Mouse (Mus musculus) hindbrain, postnatal 0 days (tissue): ENCODE measurements around the gene Pkp4. TPM values are rescaled to one million over a fixed set of nuclear protein-coding genes. Genes with fewer than 3 reads are reported as not detected.
A peak's percentile ranks its signal among the peaks of the same experiment; 100 is the strongest.

Source experiments
- ATAC-seq: fragments of 200-750 bp; cut with Nextera tagmentation; 2 replicates; pipeline ENCODE4 v1.8.0; 2017; ENCODE audit warnings: mild to moderate bottlenecking, moderate TSS enrichment, moderate library complexity
- DNase-seq: peaks from one replicate; pipeline ENCODE4 v3.0.0-alpha.2; 2015; ENCODE audit warnings: low spot score
- H3K27ac ChIP-seq: fragments of 300-500 bp; sonication (generic); 2 replicates; pipeline ENCODE4 v1.5.1; 2014; ENCODE audit warnings: mild to moderate bottlenecking
- H3K27me3 ChIP-seq: fragments of 300-500 bp; sonication (generic); 2 replicates; pipeline ENCODE4 v1.6.1; 2014; ENCODE audit warnings: low read length, mixed read lengths; ENCODE audit not compliant: insufficient read depth
- H3K36me3 ChIP-seq: fragments of 300-500 bp; sonication (generic); 2 replicates; pipeline ENCODE4 v1.6.1; 2014; ENCODE audit warnings: low read length, mixed read lengths; ENCODE audit not compliant: insufficient read depth
- H3K4me1 ChIP-seq: fragments of 300-500 bp; sonication (generic); 2 replicates; pipeline ENCODE4 v1.6.1; 2014; ENCODE audit warnings: antibody characterized with exemption, low read length, mixed read lengths; ENCODE audit not compliant: insufficient read depth
- H3K4me2 ChIP-seq: fragments of 300-500 bp; sonication (generic); 2 replicates; pipeline ENCODE4 v1.6.1; 2014; ENCODE audit warnings: low read depth, mild to moderate bottlenecking, low read length, moderate library complexity, mixed read lengths
- H3K4me3 ChIP-seq: fragments of 300-500 bp; sonication (generic); 2 replicates; pipeline ENCODE4 v1.5.1; 2014; ENCODE audit warnings: low read length
- H3K9ac ChIP-seq: fragments of 300-500 bp; sonication (generic); replicated peaks from 2 replicates; pipeline ENCODE4 v1.6.1; 2014; ENCODE audit warnings: mild to moderate bottlenecking, low read length, moderate library complexity, mixed read lengths
- H3K9me3 ChIP-seq: fragments of 300-500 bp; sonication (generic); 2 replicates; pipeline ENCODE4 v1.6.1; 2016; ENCODE audit warnings: low read length, mixed read lengths
- CTCF ChIP-seq: IDR thresholded peaks from 2 replicates; pipeline ENCODE4 v1.5.1; 2016; ENCODE audit warnings: antibody characterized with exemption, control low read depth, low read depth
- WGBS: fragments of 180-500 bp; shearing (Covaris S2); extraction: QIAGEN DNeasy Blood & Tissue Kit; methylation state at CpG from one replicate; pipeline ENCODE4 v1.1.7; 2014; 5-methylcytosine and 5-hydroxymethylcytosine counted together
- polyA plus RNA-seq: library from polyadenylated mRNA; unstranded; fragments of >200 nt; fragmentation: Nextera tagmentation; extraction: Ambion mirVana; gene quantifications from 2 replicates; pipeline ENCODE4 v1.2.1, GENCODE M21; 2015
- total RNA-seq: library from RNA; depleted of rRNA; stranded (reverse); fragments of >200 nt; gene quantifications from 2 replicates; pipeline ENCODE4 v1.2.3, GENCODE M21; 2014

Gene Pkp4
- total and polyA plus RNA-seq, 2 experiments from 2014 or later: 22.9 to 100 TPM

DNA sequence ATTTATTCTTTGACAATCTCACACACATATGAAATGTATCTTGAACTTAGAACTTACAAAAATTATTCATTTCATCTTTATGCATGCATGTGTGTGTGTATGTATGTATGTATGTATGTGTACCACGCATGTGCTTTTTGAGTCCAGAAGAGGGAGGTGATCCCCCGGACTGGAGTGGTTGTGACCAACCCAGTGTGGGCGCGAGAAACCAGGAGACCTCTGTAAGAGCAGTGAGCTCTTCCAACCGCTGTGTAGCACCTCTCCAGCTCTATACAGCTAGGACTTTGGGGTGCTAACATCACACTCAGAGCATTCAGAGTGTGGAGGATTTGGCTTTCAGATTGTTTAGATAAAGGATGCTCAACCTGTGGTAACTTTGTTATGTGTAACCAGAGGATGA lies 9.9 kb downstream of the Pkp4 start:
- Histone ChIP-seq H3K9ac (no peak overlapping the region), H3K9me3 (no peaks in the 10 kb centered on the region), H3K36me3 (no peaks in the 10 kb centered on the region), H3K4me1 (no peaks in the 10 kb centered on the region), H3K27me3 (no peaks in the 10 kb centered on the region), H3K4me2 (no peak overlapping the region), H3K4me3 (no peak overlapping the region), H3K27ac (no peak overlapping the region)
- no peak for TF ChIP-seq CTCF
- 94% methylated on average over 5 of the region's 5 CpGs for WGBS
- no peak for DNase-seq
- no peak for ATAC-seq

DNA sequence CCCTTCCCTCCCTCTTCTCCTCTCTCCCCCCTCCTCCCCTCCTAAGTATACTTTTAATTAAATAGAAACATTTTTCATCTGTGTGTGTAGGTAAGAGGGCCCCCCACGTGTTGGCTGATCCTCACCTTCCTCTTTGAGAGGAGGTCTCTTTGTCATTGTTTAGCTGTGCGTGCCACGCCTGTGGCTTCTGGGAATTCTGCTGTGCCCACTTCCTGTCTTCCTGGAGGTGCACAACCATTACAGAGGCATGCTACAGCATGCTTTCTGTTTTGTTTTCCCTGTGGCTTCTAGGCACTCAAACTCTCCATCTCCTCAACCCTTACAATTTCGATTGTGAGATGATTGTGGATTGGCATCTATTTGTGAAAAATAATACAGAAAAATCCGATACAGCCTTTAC lies 10.9 kb downstream of the Pkp4 start:
- WGBS: 74% methylated on average over 5 of the region's 5 CpGs
- H3K9me3 ChIP-seq: no peaks in the 10 kb centered on the region
- no peaks in the 10 kb centered on the region for H3K4me1 ChIP-seq
- no peak overlapping the region for H3K9ac ChIP-seq
- no peak for TF ChIP-seq CTCF
- H3K27me3 ChIP-seq: no peaks in the 10 kb centered on the region
- H3K36me3 ChIP-seq: no peaks in the 10 kb centered on the region
- no peak overlapping the region for H3K4me3 ChIP-seq
- no peak overlapping the region for H3K4me2 ChIP-seq
- no peak for ATAC-seq
- no peak for DNase-seq
- H3K27ac ChIP-seq: no peak overlapping the region

- 83% methylated on average over 6 of the region's 6 CpGs for WGBS
- no peak for ATAC-seq
These were observed 15.3 kb downstream of the Pkp4 start for GRCm38 (mm10) chr2:59175926-59176325.

GRCm38 (mm10) chr2:59178191-59178590 lies 17.5 kb downstream of the Pkp4 start:
- no peaks in the 10 kb centered on the region for H3K27me3 ChIP-seq
- peaks cover 6% of the 10 kb centered on the region; the same call in 1 of the 2 replicates for H3K4me1 ChIP-seq
- 61% methylated on average over 8 of the region's 8 CpGs for WGBS
- no peaks in the 10 kb centered on the region for H3K9me3 ChIP-seq
- H3K27ac ChIP-seq: no peak overlapping the region
- H3K4me3 ChIP-seq: no peak overlapping the region
- TF ChIP-seq CTCF: no peak
- H3K4me2 ChIP-seq: no peak overlapping the region
- ATAC-seq (peak; percentile 61), DNase-seq (peak; percentile 55)
- no peak overlapping the region for H3K9ac ChIP-seq
- H3K36me3 ChIP-seq: no peaks in the 10 kb centered on the region

More at GRCm38 (mm10) chr2:59175926-59176325, 15.3 kb downstream of the Pkp4 start:
- H3K4me1 ChIP-seq: peaks cover 6% of the 10 kb centered on the region; the same call in 1 of the 2 replicates
- no peak overlapping the region for H3K27ac ChIP-seq
- DNase-seq: no peak
- H3K9me3 ChIP-seq: no peaks in the 10 kb centered on the region
- no peak for TF ChIP-seq CTCF
- H3K27me3 ChIP-seq: no peaks in the 10 kb centered on the region
- no peak overlapping the region for H3K4me3 ChIP-seq
- H3K9ac ChIP-seq: no peak overlapping the region
- H3K36me3 ChIP-seq: no peaks in the 10 kb centered on the region
- no peak overlapping the region for H3K4me2 ChIP-seq

- Histone ChIP-seq H3K9me3 (no peaks in the 10 kb centered on the region), H3K4me3 (no peak overlapping the region), H3K4me1 (peaks cover 6% of the 10 kb centered on the region; the same call in 1 of the 2 replicates), H3K36me3 (no peaks in the 10 kb centered on the region), H3K27ac (no peak overlapping the region), H3K27me3 (no peaks in the 10 kb centered on the region), H3K4me2 (no peak overlapping the region), H3K9ac (no peak overlapping the region)
- 73% methylated on average over 4 of the region's 4 CpGs for WGBS
- ATAC-seq: no peak
- TF ChIP-seq CTCF: no peak
- no peak for DNase-seq
These were observed 18.3 kb downstream of the Pkp4 start for GRCm38 (mm10) chr2:59178960-59179359.

- H3K36me3 ChIP-seq: no peaks in the 10 kb centered on the region
- no peaks in the 10 kb centered on the region for H3K27me3 ChIP-seq
- no peak for TF ChIP-seq CTCF
- H3K4me3 ChIP-seq: no peak overlapping the region
- WGBS: 59% methylated on average over 5 of the region's 5 CpGs
- H3K4me2 ChIP-seq: no peak overlapping the region
- no peaks in the 10 kb centered on the region for H3K9me3 ChIP-seq
- H3K9ac ChIP-seq: no peak overlapping the region
- ATAC-seq (no peak), DNase-seq (no peak)
- no peak overlapping the region for H3K27ac ChIP-seq
- peaks cover 6% of the 10 kb centered on the region; the same call in 1 of the 2 replicates for H3K4me1 ChIP-seq
These were observed 18.8 kb downstream of the Pkp4 start for GRCm38 (mm10) chr2:59179487-59179886.

- no peak for TF ChIP-seq CTCF
- H3K27me3 ChIP-seq: no peaks in the 10 kb centered on the region
- peaks cover 6% of the 10 kb centered on the region; the same call in 1 of the 2 replicates for H3K4me1 ChIP-seq
- no peaks in the 10 kb centered on the region for H3K36me3 ChIP-seq
- H3K4me3 ChIP-seq: no peak overlapping the region
- ATAC-seq (0 out of 2 replicates have a peak, but pooled peaks have one; percentile 25), DNase-seq (no peak)
- H3K4me2 ChIP-seq: no peak overlapping the region
- H3K9ac ChIP-seq: no peak overlapping the region
- H3K27ac ChIP-seq: no peak overlapping the region
- no peaks in the 10 kb centered on the region for H3K9me3 ChIP-seq
- 69% methylated on average over 15 of the region's 15 CpGs for WGBS
These were observed 20.9 kb downstream of the Pkp4 start for GRCm38 (mm10) chr2:59181321-59182113.
